Mouse (Mus musculus) megakaryocyte progenitor cell, adult 5-6 weeks (primary cell): ENCODE measurements around the gene Plekhm3. TPM values are rescaled to one million over a fixed set of nuclear protein-coding genes. Genes with fewer than 3 reads are reported as not detected.

Experiments used
- ATAC-seq: replicated peaks from 2 replicates; pipeline ENCODE4 v1.8.0; 2016; ENCODE audit warnings: mild to moderate bottlenecking, moderate TSS enrichment, inconsistent platforms; ENCODE audit not compliant: poor library complexity
- total RNA-seq, 2 experiments: library from RNA; stranded (forward) in 1 of 2; stranded (reverse) in 1 of 2; fragments of 157-497, 149-512 nt in 1 of 2; fragments of 200-1000 nt in 1 of 2; gene quantifications; 2 replicates each; pipeline versions ENCODE4 v1.2.3 to v1.2.4; 2015 to 2017

Gene Plekhm3
- total RNA-seq, 2 experiments from 2014 or later = 3.3 to 9.2 TPM

- no peak for ATAC-seq
Observed at GRCm38 (mm10) chr1:64929673-64930072, 27.0 kb downstream of the Plekhm3 start.

GRCm38 (mm10) chr1:64928542-64928941 is 28.1 kb downstream of the Plekhm3 start:
- ATAC-seq = peak; percentile 66

DNA sequence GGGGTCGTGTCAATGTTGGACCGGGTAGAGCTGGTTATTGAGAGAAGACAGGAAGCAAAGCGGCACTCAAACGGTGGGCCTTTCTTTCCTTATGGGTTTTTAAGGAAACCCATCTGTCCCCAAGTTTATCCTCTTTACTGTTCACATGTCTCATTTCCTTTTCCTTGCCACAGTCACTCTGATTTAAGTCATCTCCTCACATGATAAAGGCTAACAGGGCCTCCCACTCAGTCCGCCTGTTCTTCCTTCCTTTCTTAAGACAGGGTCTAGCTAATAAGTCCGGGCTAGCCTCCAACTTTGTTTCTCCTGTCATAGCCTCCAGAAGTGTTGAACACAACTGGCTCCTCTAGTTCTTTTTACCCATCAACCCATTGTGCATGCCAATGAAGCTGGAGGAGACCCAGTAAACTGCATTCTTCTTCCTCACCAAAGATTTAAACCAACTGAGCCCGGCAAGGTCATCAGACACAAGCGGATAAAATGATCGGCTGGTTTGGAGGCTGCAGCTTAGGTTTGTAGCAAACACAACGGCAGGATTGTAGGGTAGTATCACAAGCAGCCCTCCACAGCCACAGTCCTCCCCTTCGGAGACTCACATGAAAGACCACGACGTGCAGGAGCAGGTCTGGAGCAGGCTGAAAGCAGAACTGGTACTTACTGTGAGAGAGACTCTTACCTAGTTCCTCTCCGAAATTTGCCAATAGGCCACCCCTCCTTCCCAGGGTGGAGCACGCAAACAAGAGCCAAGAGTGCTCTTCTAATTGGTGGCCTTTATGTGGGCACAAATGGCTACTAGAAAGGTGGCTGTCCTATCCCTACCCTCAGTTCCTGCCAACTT is 29.0 kb downstream of the Plekhm3 start:
- ATAC-seq = peak; percentile 72

GRCm38 (mm10) chr1:64925594-64925993 is 31.0 kb downstream of the Plekhm3 start:
- ATAC-seq = peak; percentile 92

DNA sequence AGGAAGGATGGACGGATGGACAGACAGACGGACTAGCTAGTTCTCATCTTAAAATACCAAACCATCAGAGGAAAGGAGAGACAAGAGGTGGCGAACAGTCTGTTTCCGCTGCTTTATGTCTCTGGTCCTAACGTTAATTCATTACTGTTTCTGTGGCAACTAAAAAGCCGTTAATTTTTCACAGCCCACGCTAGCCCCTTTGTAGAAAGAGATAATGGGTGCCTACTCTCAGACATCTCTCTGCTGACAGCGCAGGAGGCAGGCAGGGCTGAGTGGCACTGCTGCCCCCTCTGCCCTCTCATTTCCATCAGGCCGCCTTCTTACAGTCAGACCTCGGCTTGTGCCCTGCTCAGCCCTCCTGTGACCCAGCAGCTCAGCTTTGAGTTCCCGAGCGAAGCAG is 32.3 kb downstream of the Plekhm3 start:
- ATAC-seq = no peak

GRCm38 (mm10) chr1:64918810-64919528 is 37.7 kb downstream of the Plekhm3 start:
- ATAC-seq = peak; percentile 73

DNA sequence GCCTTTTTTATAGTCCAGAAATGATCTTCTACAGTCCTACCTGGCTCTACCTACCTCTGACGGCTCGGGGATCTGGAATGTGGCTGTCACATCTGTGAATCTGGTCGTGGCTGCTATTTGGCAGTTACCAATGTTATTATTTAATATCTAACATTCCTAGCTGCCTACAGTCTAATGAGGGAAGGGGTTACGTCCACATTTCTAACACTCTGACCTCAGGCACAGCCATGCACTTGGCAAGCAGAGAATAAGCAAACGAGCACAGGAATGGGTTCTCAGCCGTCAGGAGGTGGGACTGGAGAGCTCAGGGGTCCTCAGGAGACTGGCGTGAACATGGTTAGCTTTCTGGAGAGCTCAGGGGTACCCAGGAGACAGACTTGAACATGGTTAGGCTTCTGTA is 38.7 kb downstream of the Plekhm3 start:
- ATAC-seq = no peak

GRCm38 (mm10) chr1:64916884-64917507 is 39.6 kb downstream of the Plekhm3 start:
- ATAC-seq = no peak

DNA sequence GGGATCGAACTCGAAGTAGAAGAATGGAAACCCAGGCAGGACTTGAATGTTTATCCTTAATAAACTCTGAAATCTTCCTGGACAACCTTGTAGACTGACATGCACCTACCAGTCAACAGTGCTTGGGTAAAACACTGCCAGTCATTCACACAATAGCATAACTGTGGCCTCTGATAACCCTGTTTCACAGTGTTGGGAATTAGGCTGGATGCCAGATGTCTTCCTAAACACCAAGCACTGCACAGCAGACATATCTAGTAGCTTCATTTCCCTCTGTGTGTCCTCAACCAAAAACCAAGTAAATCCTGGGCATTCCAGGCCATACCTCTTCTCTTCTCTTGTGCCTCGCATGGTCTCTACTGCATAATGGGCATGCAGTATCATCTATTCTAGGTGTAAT is 42.3 kb downstream of the Plekhm3 start:
- no peak for ATAC-seq

DNA sequence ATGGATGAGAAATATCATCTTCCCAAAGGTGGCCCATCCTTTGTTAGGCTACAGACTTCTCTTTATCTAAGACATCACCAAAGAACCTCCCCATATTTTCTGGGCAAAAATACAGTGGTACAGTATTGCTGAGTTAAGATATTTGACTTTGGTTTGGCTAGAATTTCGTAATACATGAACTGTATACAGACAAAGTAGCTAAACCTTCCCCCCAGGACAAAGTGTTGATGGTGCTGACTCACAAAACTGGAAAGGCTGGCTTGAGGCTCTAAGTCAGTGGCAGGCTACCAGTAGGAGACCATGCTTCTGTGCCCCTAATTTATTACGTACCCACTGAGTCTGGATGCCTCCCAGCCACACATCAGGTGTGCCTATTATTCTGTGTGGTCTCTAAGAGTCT is 48.9 kb downstream of the Plekhm3 start:
- ATAC-seq = no peak

DNA sequence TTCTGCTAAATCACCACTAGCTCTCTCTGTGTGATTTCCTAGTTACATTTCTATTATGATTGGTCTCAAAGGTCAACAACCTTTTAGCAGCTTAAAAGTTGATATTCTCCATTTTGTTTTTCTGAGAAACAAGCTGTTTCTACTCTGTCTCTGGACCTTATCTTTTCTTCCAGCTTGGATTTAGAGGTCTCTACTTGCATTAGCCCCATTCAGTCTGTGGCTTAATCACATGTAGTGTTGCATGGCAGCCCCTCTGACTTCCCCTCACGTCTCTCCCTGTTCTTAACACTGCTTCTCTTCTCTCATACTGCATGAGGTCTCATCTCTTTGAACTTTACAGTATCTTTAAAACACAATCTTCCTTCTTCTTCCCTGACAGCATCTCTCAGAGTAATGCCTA is 50.4 kb downstream of the Plekhm3 start:
- ATAC-seq = no peak

- ATAC-seq = no peak
Observed at GRCm38 (mm10) chr1:64903415-64903814, 53.2 kb downstream of the Plekhm3 start.

GRCm38 (mm10) chr1:64902804-64903203 is 53.8 kb downstream of the Plekhm3 start:
- ATAC-seq = no peak

DNA sequence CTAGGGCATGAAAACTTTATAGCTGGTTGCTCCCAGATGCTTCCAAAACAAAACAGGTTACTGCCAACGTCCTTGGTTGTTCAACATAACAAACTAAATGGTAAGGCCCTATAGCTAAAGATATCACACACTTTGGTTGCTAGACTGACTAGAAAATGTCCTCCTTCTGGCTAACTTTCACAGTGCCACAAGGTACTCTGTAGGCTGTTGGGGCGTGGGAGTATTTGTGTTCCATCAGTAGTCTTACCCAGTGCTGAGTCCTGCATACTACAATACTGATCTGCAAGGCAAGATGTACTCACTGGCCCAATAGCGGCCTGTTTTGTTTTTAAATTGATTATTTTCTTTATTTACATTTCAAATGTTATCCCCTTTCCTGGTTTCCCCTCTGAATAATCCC is 56.9 kb downstream of the Plekhm3 start:
- no peak for ATAC-seq

DNA sequence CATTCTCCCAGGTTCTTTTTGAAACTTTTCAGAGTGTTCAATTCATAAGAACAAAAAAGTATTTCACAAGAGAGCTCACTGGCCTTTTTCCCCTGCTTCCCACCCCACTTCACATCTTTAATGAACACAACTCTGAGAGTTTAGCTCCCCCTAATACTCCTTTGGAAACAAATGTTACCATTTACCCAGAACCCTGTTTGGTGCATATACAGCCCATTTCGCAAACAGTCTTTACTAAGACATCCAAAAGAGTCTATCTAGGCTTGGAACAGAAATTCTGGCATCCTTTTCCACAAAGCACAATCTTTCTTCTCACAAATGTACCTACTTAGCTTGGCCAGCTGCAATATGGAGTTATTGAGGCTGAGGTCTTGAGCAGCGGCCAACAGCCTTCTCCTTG is 59.1 kb downstream of the Plekhm3 start:
- no peak for ATAC-seq

DNA sequence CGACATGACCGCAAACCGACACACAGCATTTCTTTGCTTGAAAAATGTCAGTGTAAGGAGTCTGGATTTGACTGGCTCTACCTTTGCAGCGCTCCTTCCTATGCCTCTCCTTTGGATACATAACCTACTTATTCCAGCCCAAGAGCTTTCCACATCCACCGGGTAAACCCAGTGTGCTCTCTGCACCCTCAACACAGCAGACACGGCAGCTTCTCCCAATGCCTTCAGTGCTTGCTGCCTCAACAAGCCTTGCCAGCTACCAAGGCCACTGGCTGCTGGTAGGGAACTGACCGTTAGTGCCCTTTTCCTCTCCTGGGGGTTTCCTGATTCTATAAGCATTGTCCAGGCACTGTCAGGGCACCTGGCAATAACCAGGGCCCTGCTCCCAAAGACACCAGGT is 62.8 kb downstream of the Plekhm3 start:
- ATAC-seq = no peak

DNA sequence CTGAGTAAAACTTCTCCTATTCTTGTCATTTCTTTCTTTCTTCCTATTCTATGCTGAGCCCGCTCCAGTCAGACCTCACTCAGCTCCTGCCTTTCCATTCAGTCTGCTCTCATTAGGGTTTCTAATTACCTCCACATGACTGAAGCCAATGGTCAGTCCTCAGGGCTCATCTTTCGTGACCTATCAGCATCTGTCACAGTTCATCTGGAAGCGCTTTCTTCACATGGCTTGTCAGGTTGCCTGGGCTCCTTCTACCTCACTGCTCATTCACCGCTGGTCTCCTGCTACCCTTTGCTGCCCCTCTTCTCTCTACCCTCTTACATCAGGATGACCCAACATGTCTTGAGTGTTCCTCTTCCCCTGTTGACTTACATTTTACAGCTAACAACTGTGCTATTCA is 65.3 kb downstream of the Plekhm3 start:
- no peak for ATAC-seq

GRCm38 (mm10) chr1:64887502-64888203 is 69.0 kb downstream of the Plekhm3 start:
- ATAC-seq = no peak

GRCm38 (mm10) chr1:64886718-64887117 is 69.9 kb downstream of the Plekhm3 start:
- ATAC-seq = no peak

DNA sequence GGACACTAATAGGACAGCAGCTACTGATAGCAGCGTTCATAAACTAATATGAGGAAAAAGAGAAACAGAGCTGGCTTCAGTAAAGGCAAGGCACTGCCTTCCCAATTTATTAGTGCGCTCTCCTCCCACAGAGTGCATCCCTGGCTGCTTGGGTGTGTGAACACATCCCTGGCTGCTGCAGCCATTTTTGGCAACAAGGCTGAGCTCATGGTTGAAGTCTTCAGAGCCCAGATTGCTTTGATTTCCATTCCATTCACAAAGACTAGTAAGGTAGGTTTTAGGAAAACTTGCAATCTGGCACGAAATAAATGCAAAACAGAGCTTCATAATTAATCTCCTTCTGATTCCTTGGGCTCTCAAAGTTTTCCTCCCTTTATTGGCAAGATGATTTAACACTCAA is 71.3 kb downstream of the Plekhm3 start:
- no peak for ATAC-seq

DNA sequence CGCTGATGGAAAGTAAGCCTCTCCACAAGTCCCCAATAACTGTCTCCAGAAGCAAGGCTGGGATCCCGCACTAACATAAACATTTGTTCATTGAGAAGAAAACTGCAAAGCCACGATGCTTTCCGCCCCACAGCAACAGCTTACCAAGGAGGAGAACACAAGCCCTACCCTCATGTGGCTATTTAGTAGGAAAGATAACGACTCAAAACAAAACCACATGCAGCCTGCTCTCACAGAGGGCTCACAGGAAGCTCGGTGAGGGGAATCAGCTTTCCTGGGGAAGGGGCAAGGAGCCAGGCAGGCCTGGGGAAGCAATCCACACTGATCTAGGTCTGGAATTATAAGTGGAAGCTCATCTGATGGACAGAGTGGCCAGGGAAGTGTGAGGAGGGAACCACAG is 72.6 kb downstream of the Plekhm3 start:
- peak; percentile 72 for ATAC-seq
